Mouse (Mus musculus) G1E (cell line): ENCODE results near the gene Focad. TPM values are rescaled to one million over a fixed set of nuclear protein-coding genes. Genes with fewer than 3 reads are reported as not detected.

Source experiments
- ATAC-seq: 2 replicates; pipeline ENCODE4 v1.8.0; 2016; ENCODE audit warnings: mild to moderate bottlenecking; ENCODE audit not compliant: insufficient number of reproducible peaks, poor library complexity, low FRiP score, severe bottlenecking; ENCODE audit errors: extremely low read depth
- DNase-seq: peaks from one replicate; pipeline ENCODE4 v3.0.0; 2012; ENCODE audit warnings: low spot score
- H3K27me3 ChIP-seq: 2 replicates; pipeline ENCODE4 v1.6.1; 2012; ENCODE audit warnings: mild to moderate bottlenecking, low read length, inconsistent platforms; ENCODE audit not compliant: insufficient read depth
- H3K36me3 ChIP-seq: replicated peaks from 2 replicates; pipeline ENCODE3; 2012; ENCODE audit warnings: mild to moderate bottlenecking, inconsistent platforms
- H3K4me1 ChIP-seq: 2 replicates; pipeline ENCODE4 v1.6.1; 2012; ENCODE audit warnings: low read depth, low read length, inconsistent platforms, mixed read lengths; ENCODE audit not compliant: insufficient read depth
- H3K4me3 ChIP-seq: 2 replicates; pipeline ENCODE4 v1.5.1; 2012; ENCODE audit warnings: low read depth, mild to moderate bottlenecking, inconsistent platforms, low read length, moderate library complexity, mixed read lengths
- H3K9me3 ChIP-seq: replicated peaks from 2 replicates; pipeline ENCODE4 v1.6.1; 2012; ENCODE audit warnings: inconsistent platforms
- CTCF ChIP-seq: IDR thresholded peaks from 2 replicates; pipeline ENCODE4 v1.5.1; 2012; ENCODE audit warnings: low read depth, low read length, inconsistent platforms, mixed read lengths
- GATA1 ChIP-seq: IDR thresholded peaks from 2 replicates; pipeline ENCODE4 v1.6.1; 2012; ENCODE audit warnings: borderline replicate concordance, low read length, inconsistent platforms, mixed read lengths
- GATA2 ChIP-seq: IDR thresholded peaks from 2 replicates; pipeline ENCODE4 v1.6.1; 2012; ENCODE audit warnings: low read depth, low read length, inconsistent platforms, borderline replicate concordance
- POLR2AphosphoS5 ChIP-seq: IDR thresholded peaks from 2 replicates; pipeline ENCODE4 v1.6.1; 2012; ENCODE audit warnings: low read depth, low read length, inconsistent platforms; ENCODE audit not compliant: insufficient replicate concordance
- TAL1 ChIP-seq: conservative IDR thresholded peaks from 2 replicates; pipeline ENCODE4 v1.6.1; 2012; ENCODE audit warnings: low read depth, low read length, inconsistent platforms, mixed read lengths
- polyA plus RNA-seq: library from polyadenylated mRNA; stranded (reverse); fragments of >175 nt; gene quantifications from 2 replicates; pipeline ENCODE4 v1.2.3, GENCODE M21; 2012
- total RNA-seq, 2 experiments: library from RNA; stranded (forward) in 1 of 2; stranded (reverse) in 1 of 2; fragments of 200-1000 nt in 1 of 2; fragments of >200 nt in 1 of 2; fragmentation: Nextera tagmentation in 1 of 2; gene quantifications; 2 replicates each; pipeline ENCODE4 v1.2.3; 2014 to 2017

Focad gene
- total and polyA plus RNA-seq, 3 experiments = 5.2 to 31.6 (median 21.6) TPM

DNA sequence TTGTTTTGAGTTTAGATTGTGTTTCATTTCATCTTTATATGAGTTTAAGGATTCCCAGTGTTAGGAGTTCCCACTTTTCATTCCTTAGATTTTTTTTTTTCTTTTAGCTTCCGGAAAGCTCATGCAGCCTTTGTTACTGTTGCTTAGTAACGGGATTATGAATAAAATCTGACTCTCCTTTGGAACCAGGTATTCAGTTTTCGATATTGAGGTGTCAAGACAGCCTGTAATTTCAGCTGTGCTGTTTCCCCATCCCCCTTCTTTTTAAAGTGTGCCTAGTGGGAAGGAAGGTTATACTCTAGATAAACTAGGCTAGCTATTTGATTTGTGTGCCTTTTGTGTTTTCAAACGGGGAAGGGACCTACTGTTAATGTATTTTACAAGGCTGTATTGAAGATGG lies 42.1 kb downstream of the Focad start:
- TF ChIP-seq POLR2AphosphoS5 = no peak
- TF ChIP-seq TAL1 = no peak
- no peak for TF ChIP-seq CTCF
- TF ChIP-seq GATA2 = no peak
- TF ChIP-seq GATA1 = no peak
- no peaks in the 10 kb centered on the region for H3K4me1 ChIP-seq
- peaks cover 38% of the 10 kb centered on the region for H3K36me3 ChIP-seq
- no peaks in the 10 kb centered on the region for H3K9me3 ChIP-seq
- no peak overlapping the region for H3K4me3 ChIP-seq
- no peaks in the 10 kb centered on the region for H3K27me3 ChIP-seq
- DNase-seq = no peak
- no peak for ATAC-seq

DNA sequence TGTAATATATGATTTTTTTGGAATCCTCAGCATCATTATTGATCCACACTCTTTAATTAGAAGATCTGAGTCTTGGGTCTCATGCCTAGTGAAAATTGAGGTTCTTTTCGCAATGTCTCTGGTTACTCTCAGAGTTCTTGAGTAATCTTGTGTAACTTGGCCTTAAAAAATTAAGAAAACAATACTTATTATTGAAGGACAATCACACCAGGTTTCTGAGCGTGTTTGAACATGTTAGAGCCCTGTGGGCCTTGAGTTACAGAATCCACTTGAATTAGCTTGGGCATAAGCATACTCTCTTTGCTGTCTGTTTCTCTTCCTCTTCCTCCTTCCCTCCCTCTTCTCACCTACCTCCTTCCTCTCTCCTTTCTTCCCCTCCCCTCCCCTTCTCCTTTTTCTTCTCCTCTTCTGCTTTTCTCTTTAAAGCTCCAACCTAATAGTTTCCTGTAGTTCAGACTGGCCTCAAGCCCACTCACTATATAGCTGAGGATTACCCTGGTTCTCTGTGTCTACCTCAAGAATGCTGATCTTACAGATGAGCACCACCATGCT lies 44.0 kb downstream of the Focad start:
- TF ChIP-seq TAL1 (no peak), CTCF (no peak), GATA2 (no peak), GATA1 (no peak), POLR2AphosphoS5 (no peak)
- DNase-seq (no peak), ATAC-seq (no peak)

DNA sequence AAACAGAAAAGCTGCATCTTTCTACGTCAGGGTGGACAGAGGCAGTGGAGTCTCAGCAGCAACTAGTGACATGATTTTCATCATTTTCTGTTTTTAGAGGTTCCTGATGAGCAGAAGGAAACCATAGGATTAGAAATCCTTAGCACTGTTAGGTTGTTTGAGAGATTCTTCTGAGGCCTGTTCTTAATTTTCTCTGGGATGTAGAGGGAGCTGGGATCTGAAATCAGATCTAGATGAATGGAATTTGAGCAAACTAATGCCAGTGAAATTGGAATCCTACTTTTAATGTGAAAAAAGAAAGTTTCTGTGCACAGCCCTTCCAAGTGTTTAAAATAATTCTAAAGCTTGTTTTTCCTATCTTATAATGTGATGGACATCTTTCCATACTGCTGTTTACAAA lies 55.0 kb downstream of the Focad start:
- Histone ChIP-seq H3K27me3 (no peaks in the 10 kb centered on the region), H3K9me3 (no peaks in the 10 kb centered on the region), H3K4me3 (no peak overlapping the region), H3K36me3 (peaks cover 42% of the 10 kb centered on the region), H3K4me1 (no peaks in the 10 kb centered on the region)
- ATAC-seq (no peak), DNase-seq (no peak)
- no peak for TF ChIP-seq POLR2AphosphoS5
- no peak for TF ChIP-seq GATA1
- no peak for TF ChIP-seq CTCF
- TF ChIP-seq GATA2 = no peak
- TF ChIP-seq TAL1 = no peak

More for the DNA sequence above, 44.0 kb downstream of the Focad start:
- Histone ChIP-seq H3K27me3 (no peaks in the 10 kb centered on the region), H3K9me3 (no peaks in the 10 kb centered on the region), H3K4me1 (no peaks in the 10 kb centered on the region), H3K36me3 (peaks cover 29% of the 10 kb centered on the region), H3K4me3 (no peak overlapping the region)

DNA sequence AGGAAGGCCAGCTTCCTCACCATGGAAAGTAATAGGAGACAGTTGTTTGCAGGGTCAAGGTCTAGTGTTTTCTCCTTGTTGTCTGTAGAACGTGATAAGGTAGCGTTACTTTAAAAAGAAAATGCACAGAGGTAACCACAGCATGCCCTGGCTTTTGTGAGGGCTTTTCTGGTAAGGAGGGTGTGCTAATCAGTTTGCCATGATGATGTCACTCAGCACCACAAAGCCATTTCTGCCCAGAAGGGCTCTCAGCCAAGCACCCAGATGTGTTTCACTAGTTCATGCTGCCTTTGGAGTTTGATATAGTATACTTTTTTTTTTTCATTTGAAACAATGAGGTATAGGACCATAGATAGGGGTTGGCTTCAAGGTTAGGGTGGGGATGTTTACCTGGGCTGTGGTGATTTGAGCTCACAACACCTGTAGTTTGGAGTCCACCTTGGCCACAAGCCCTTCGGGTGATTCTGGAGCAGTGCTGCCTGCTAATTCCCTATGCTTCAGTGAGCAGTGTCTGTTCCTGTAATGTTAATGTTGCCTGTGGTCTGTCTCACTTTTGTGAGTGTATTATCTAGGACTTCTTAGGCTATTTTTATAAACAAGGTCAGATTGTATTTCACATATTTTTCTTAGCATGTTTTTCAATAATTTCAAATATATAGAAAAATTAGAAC lies 61.2 kb downstream of the Focad start:
- TF ChIP-seq GATA2 = no peak
- no peak for TF ChIP-seq TAL1
- Histone ChIP-seq H3K27me3 (no peaks in the 10 kb centered on the region), H3K9me3 (no peaks in the 10 kb centered on the region), H3K36me3 (peaks cover 60% of the 10 kb centered on the region), H3K4me3 (no peak overlapping the region), H3K4me1 (no peaks in the 10 kb centered on the region; the same call in 1 of the 2 replicates)
- DNase-seq (no peak), ATAC-seq (no peak)

DNA sequence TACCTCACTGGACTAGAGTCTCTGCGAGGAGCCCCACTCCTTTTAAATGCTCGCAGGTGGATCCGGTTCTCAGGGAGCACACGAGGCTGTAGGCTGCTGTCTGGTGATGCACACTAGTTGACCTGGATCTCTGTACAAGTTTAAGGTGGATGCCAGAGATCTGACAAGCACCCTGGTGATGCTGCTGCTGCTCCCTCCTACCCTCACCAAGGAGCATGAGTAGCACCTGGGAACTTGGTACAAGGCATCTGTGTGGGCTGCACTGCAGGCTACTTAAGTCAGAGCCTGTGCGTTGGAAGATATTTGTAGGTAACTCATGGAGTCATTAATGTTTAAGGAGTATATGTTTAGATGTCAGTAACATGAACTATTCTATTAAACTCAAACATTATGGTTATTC lies 62.5 kb downstream of the Focad start:
- no peaks in the 10 kb centered on the region; the same call in 1 of the 2 replicates for H3K4me1 ChIP-seq
- ATAC-seq (no peak), DNase-seq (no peak)
- TF ChIP-seq POLR2AphosphoS5 (no peak), GATA2 (no peak), CTCF (no peak), GATA1 (no peak), TAL1 (no peak)
- H3K27me3 ChIP-seq = no peaks in the 10 kb centered on the region
- no peaks in the 10 kb centered on the region for H3K9me3 ChIP-seq
- no peak overlapping the region for H3K4me3 ChIP-seq
- H3K36me3 ChIP-seq = peaks cover 54% of the 10 kb centered on the region

DNA sequence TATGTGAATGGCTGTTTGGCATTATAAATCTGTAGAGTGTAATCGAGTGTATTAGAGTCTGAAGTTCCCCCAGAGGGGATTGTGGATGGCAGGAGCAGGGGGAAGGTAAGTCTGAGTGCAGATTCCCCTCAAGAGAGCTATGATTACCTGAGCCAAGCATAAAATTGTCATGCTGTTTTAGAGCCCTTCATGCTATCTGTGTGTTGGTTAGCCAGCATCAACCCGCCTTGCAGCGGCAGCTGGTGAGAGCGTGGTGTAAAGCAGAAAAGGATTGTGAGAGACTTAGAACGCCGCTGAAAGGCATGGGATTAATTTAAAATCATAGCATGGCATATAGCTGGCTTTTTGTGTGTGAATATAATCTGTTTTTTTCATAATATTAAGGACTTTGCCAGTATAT lies 63.2 kb downstream of the Focad start:
- peaks cover 52% of the 10 kb centered on the region for H3K36me3 ChIP-seq
- no peaks in the 10 kb centered on the region; the same call in 1 of the 2 replicates for H3K4me1 ChIP-seq
- no peaks in the 10 kb centered on the region for H3K27me3 ChIP-seq
- ATAC-seq (no peak), DNase-seq (no peak)
- no peak overlapping the region for H3K4me3 ChIP-seq
- TF ChIP-seq CTCF (no peak), GATA2 (no peak), TAL1 (no peak), POLR2AphosphoS5 (no peak), GATA1 (no peak)
- no peaks in the 10 kb centered on the region for H3K9me3 ChIP-seq

DNA sequence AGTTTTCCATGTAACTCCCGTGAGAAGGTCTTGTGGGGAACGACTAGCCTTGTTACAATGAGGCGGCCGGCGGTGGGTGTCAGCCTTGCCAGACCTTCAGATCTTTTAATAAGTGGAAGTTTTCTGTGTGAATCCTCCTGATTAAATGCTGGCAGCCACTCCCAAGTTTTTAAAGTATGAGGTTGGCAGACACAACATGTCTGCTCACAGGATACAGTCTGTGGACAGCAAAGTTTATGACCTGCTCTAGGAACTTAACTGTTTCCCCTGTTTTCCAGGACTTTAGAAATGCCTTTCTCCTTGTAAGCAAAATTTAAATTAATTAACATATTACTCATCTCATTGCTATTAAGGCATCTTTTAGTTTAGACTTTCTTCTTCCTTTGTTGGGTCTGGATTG lies 64.8 kb downstream of the Focad start:
- no peaks in the 10 kb centered on the region for H3K9me3 ChIP-seq
- no peaks in the 10 kb centered on the region; the same call in 1 of the 2 replicates for H3K4me1 ChIP-seq
- no peaks in the 10 kb centered on the region for H3K27me3 ChIP-seq
- DNase-seq = no peak
- H3K4me3 ChIP-seq = no peak overlapping the region
- peaks cover 48% of the 10 kb centered on the region for H3K36me3 ChIP-seq
- no peak for ATAC-seq
- no peak for TF ChIP-seq GATA2
- TF ChIP-seq POLR2AphosphoS5 = no peak
- no peak for TF ChIP-seq TAL1
- TF ChIP-seq GATA1 = no peak
- TF ChIP-seq CTCF = no peak
